Mouse (Mus musculus): Measurements from ENCODE around the gene Pmepa1. TPM values are rescaled to one million over a fixed set of nuclear protein-coding genes. Genes with fewer than 3 reads are reported as not detected.

Gene Pmepa1
- total RNA-seq (2023) = 9.8 TPM

DNA sequence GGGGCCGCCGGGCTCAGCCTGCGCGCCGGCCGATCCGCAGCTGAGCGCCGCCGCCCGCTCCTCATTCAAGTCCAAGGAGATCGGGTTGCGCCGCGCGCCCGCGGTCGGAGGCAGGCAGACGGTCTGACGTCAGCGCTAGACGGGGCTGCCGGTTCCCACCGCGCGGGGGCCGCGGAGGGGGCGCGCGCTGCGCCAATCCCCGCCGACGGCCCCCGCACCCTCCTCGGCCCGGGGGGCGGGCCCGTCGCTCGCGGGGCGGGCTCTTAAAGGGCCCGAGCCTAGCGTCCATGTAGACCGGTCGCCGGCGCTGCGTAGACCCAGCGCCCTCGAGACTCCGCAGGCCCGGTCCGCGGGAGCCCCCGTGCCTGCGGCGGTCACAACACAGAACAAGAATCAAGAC is at the start of gene Pmepa1:
Pmepa1 (minus strand) TSS at position 125 of the 400 bp plus-strand sequence.

DNA sequence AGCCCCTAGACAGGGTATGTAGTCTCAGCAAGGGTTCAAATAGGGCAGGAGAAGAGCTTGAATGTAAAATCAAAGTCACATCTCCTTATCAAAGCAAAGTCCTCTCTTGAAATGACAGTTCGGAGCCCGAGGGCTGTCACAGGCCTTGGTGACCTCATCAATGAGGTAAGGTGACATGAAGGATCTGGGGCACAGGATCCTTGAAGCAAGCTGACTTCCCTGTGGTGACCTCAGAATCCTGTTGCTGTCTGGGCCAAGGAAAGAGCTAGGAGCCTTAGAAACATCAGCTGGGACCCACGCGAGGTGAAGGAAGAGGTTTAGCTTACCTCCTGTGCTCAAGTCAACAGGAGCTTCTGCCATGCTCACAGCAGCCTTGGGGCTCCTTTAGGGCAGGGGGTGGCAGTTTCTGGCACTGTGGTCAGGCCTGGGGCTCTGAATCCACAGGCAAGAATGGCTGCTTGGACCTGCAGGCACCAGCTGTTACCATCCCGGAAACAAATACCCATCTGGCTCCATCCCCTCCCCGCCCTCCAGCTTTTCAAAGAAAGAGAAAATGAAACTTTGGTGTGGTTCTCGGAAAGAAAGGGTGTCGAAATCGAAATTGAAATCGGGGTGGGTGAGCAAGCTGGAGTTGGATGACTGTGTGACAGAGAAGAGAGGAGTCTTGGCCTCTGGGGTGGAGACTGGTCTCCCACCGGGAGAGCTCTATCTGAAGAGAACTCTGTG is 57.8 kb downstream of the Pmepa1 start, which contains the start of gene Zbp1:
Zbp1 (minus strand) TSS at position 508 of the 726 bp plus-strand sequence.

Other genes starting within 250 kb of the Pmepa1 start
- not detected for gene Ctcfl, start 157.0 kb downstream of the Pmepa1 start, total RNA-seq (2023)
- gene Pck1, start 123.5 kb downstream of the Pmepa1 start, total RNA-seq (2023) = not detected
- gene Zbp1, start 57.6 kb downstream of the Pmepa1 start, total RNA-seq (2023) = 78.9 TPM
- gene 1700021F07Rik, start 246.1 kb upstream of the Pmepa1 start, total RNA-seq (2023) = not detected